8 mouse cellular contexts compared by ENCODE assay signal in genomic region chrX:43429982-43430531, GRCm38 (mm10). TPM values are rescaled to one million over a fixed set of nuclear protein-coding genes. Genes with fewer than 3 reads are reported as not detected.
DNase-seq lines count a peak whose midpoint lies in the region; ATAC-seq and TF ChIP-seq lines count a peak whose summit lies in the region.

No protein-coding gene starts in this region.

- WGBS in forebrain, embryonic 15.5 days = 22% methylated on average over 24 of the region's 25 CpGs
- WGBS in neural tube, embryonic 12.5 days = 22% methylated on average over 25 of the region's 25 CpGs

- H3K27me3 ChIP-seq in forebrain, embryonic 15.5 days = no peaks in the 10 kb centered on the region
- peaks cover 11% of the 10 kb centered on the region; the same call in 1 of the 2 replicates for H3K27me3 ChIP-seq in neural tube, embryonic 12.5 days (replicated peaks)

- peak overlapping the region; percentile 28 for H3K4me3 ChIP-seq in gastrocnemius, adult 2 months
- H3K4me3 ChIP-seq in forebrain, embryonic 15.5 days = peak overlapping the region; percentile 50
- H3K4me3 ChIP-seq in neural tube, embryonic 12.5 days = peak overlapping the region; percentile 34

- H3K4me2 ChIP-seq in forebrain, embryonic 15.5 days (replicated peaks) = peak overlapping the region; percentile 67
- peak overlapping the region; percentile 66 for H3K4me2 ChIP-seq in neural tube, embryonic 12.5 days (replicated peaks)

- intact Hi-C loops in gastrocnemius, adult 2 months (cut with DNase I) = no loop called here

- H3K36me3 ChIP-seq in forebrain, embryonic 15.5 days = no peaks in the 10 kb centered on the region
- no peaks in the 10 kb centered on the region for H3K36me3 ChIP-seq in neural tube, embryonic 12.5 days

- H3K9me3 ChIP-seq in forebrain, embryonic 15.5 days = no peaks in the 10 kb centered on the region
- H3K9me3 ChIP-seq in neural tube, embryonic 12.5 days = no peaks in the 10 kb centered on the region

- no peak overlapping the region for H3K27ac ChIP-seq in gastrocnemius, adult 2 months
- peak overlapping the region; percentile 72 for H3K27ac ChIP-seq in forebrain, embryonic 15.5 days (replicated peaks)
- no peak overlapping the region for H3K27ac ChIP-seq in neural tube, embryonic 12.5 days

- DNase-seq in gastrocnemius, adult 2 months = no peak
- no peak for DNase-seq in gastrocnemius, postnatal 25 days
- DNase-seq in cerebellum, adult 11-12 months = peak; percentile 55
- DNase-seq in layer of hippocampus, postnatal 25 days (ENCODE audit: extremely low spot score in 1 of 2, low spot score in 1 of 2) = peak; percentile 7 to 27
- no peak for DNase-seq in thymus, postnatal 25 days

- peak overlapping the region; percentile 53 for H3K9ac ChIP-seq in forebrain, embryonic 15.5 days (replicated peaks)
- no peak overlapping the region for H3K9ac ChIP-seq in neural tube, embryonic 12.5 days

- TF ChIP-seq CTCF in gastrocnemius, adult 2 months (IDR thresholded peaks at IDR 0.05) = no peak

- peak; percentile 66 for ATAC-seq in forebrain, embryonic 15.5 days (replicated peaks)
- peak; percentile 45 for ATAC-seq in neural tube, embryonic 12.5 days (ENCODE audit: low FRiP score, low read depth)
- ATAC-seq in granulocyte monocyte progenitor cell, adult 5-6 weeks (replicated peaks; ENCODE audit: poor library complexity, severe bottlenecking) = no peak

- H3K4me1 ChIP-seq in forebrain, embryonic 15.5 days = no peaks in the 10 kb centered on the region; the same call in 1 of the 2 replicates
- H3K4me1 ChIP-seq in neural tube, embryonic 12.5 days = no peaks in the 10 kb centered on the region

RNA-seq across cellular contexts. Expression of gene Tenm1, which starts 1.1 kb away (rescaled TPM):
- total RNA-seq in gastrocnemius, adult 2 months (2021) = not detected
- under 1 TPM in 1 of 2 experiments, not detected in 1; 0.08 TPM for total RNA-seq in gastrocnemius, postnatal 25 days (2021)
- 17.4 and 18.5 TPM in 2 replicates for polyA plus RNA-seq in forebrain, embryonic 15.5 days (2015; fragmentation: Nextera tagmentation; extraction: Ambion mirVana)
- total RNA-seq in layer of hippocampus, postnatal 25 days (2021) = 10 to 100 TPM; 38.5 to 47.0 TPM
- polyA plus RNA-seq in neural tube, embryonic 12.5 days (2016; fragmentation: Nextera tagmentation; extraction: Ambion mirVana) = 3.4 and 3.9 TPM in 2 replicates
- total RNA-seq in granulocyte monocyte progenitor cell, adult 5-6 weeks (2014; fragmentation: Nextera tagmentation) = not detected in 2 replicates
- not detected in 2 replicates for total RNA-seq in granulocyte monocyte progenitor cell, adult 5-6 weeks (2017)

Comparison
In these comparisons a context has a peak if more than half of its experiments do, and no peak if none do; other contexts are left out.
1. DNase-seq: peak in cerebellum, adult 11-12 months (single experiment) and layer of hippocampus, postnatal 25 days (2 of 2); none in gastrocnemius, adult 2 months (single experiment), gastrocnemius, postnatal 25 days (single experiment) and thymus, postnatal 25 days (single experiment).
2. RNA of gene Tenm1, which starts 1.1 kb away (total RNA-seq): 38.5 to 47.0 TPM in layer of hippocampus, postnatal 25 days; 0.08 TPM in gastrocnemius, postnatal 25 days, not detected in gastrocnemius, adult 2 months and not detected in granulocyte monocyte progenitor cell, adult 5-6 weeks; every median in the first group is over 10 times any median in the second.
3. Peak in every context shown above with its lines, with median percentiles within 50 percentile points of each other: H3K4me3 ChIP-seq.